Mouse (Mus musculus) forebrain, embryonic 12.5 days (tissue): ENCODE data around the gene Emc10. TPM values are rescaled to one million over a fixed set of nuclear protein-coding genes. Genes with fewer than 3 reads are reported as not detected.
A peak's percentile ranks its signal among the peaks of the same experiment; 100 is the strongest.

Experiments
- ATAC-seq: fragments of 200-750 bp; cut with Nextera tagmentation; 2 replicates; pipeline ENCODE4 v1.8.0; 2017; ENCODE audit warnings: moderate TSS enrichment; ENCODE audit not compliant: low FRiP score
- H3K27ac ChIP-seq: fragments of 300-500 bp; sonication (generic); 2 replicates; pipeline ENCODE4 v1.5.1; 2016; ENCODE audit warnings: mild to moderate bottlenecking
- H3K27me3 ChIP-seq: fragments of 300-500 bp; sonication (generic); 2 replicates; pipeline ENCODE4 v1.6.1; 2016; ENCODE audit warnings: mild to moderate bottlenecking
- H3K36me3 ChIP-seq: fragments of 300-500 bp; sonication (generic); replicated peaks from 2 replicates; pipeline ENCODE4 v1.6.1; 2016; ENCODE audit warnings: mild to moderate bottlenecking
- H3K4me1 ChIP-seq: fragments of 300-500 bp; sonication (generic); 2 replicates; pipeline ENCODE4 v1.6.1; 2016
- H3K4me2 ChIP-seq: fragments of 300-500 bp; sonication (generic); 2 replicates; pipeline ENCODE4 v1.6.1; 2016; ENCODE audit warnings: mild to moderate bottlenecking, moderate library complexity
- H3K4me3 ChIP-seq: fragments of 300-500 bp; sonication (generic); replicated peaks from 2 replicates; pipeline ENCODE4 v1.5.1; 2016; ENCODE audit warnings: mild to moderate bottlenecking
- H3K9ac ChIP-seq: fragments of 300-500 bp; sonication (generic); 2 replicates; pipeline ENCODE4 v1.6.1; 2016; ENCODE audit warnings: mild to moderate bottlenecking
- H3K9me3 ChIP-seq: fragments of 300-500 bp; sonication (generic); 2 replicates; pipeline ENCODE4 v1.6.1; 2016
- WGBS: fragments of 180-500 bp; shearing (Covaris S2); methylation state at CpG from one replicate; pipeline ENCODE4 v1.1.7; 2016; 5-methylcytosine and 5-hydroxymethylcytosine counted together
- polyA plus RNA-seq: library from polyadenylated mRNA; unstranded; fragments of >200 nt; fragmentation: Nextera tagmentation; extraction: Ambion mirVana; gene quantifications from 2 replicates; pipeline ENCODE4 v1.2.1, GENCODE M21; 2016

Gene Emc10
- polyA plus RNA-seq, 1 experiment from 2014 or later = 121 TPM

DNA sequence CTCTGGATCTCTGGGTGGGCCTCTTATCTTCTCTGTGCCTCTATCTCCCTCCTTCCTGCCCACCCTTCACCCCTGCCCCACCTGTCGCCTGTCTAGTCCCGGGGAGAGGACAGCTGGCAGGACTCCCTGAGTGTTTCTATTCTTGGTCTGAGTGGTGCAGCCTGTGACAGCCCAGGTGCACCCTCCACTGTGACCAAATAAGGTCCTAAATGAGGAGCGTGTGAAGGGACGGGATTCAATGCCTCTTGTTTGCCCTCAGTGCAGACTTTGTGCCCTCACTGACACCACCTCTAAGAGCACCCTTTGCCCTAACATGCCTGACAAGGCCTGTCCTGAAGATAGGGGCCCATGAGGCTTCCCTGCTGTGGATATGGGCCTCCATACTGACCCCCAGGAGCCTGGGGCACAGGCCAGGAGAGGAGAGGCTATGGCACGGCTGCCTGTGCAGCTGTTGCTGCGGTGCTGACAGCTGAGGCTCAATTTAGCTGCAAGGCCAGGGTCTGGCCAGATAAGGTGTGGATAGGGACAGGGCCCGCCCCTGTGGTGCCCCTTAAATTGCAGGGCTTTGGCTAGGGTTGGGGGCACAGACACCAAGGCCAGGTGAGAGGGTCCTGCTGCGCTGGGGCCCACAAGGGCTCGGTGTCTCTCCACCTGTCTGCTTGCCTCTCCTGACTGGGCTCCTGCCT, 23.2 kb downstream of the Emc10 start:
- Histone ChIP-seq H3K9ac (no peak overlapping the region), H3K27ac (0 out of 2 replicates have a peak overlapping the region, but pooled peaks have one; percentile 19), H3K27me3 (peaks cover 27% of the 10 kb centered on the region), H3K4me3 (no peak overlapping the region), H3K4me2 (no peak overlapping the region), H3K4me1 (peaks cover 46% of the 10 kb centered on the region), H3K9me3 (no peaks in the 10 kb centered on the region), H3K36me3 (no peaks in the 10 kb centered on the region)
- WGBS = 65% methylated on average over 9 of the region's 9 CpGs
- ATAC-seq = no peak

DNA sequence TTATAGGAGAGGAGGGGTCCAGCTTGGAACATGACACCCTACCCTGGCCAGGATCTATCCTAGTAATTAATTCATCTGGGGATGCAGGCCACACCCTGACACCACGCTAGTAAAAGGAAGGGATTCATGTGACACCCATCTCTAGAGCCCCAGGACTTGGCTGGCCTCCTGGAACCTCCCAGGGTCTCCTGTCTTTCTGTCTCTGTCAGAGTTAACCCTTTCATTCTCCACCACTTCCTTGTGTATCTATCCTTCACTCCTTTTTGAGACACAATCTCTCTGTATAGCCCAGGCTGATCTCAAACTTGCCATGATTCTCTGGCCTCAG, 23.8 kb downstream of the Emc10 start:
- Histone ChIP-seq H3K36me3 (no peaks in the 10 kb centered on the region), H3K4me2 (no peak overlapping the region), H3K4me3 (no peak overlapping the region), H3K9ac (no peak overlapping the region), H3K4me1 (peaks cover 48% of the 10 kb centered on the region), H3K27me3 (peaks cover 21% of the 10 kb centered on the region), H3K9me3 (no peaks in the 10 kb centered on the region), H3K27ac (no peak overlapping the region)
- ATAC-seq = no peak
- 29% methylated on average over 1 of the region's 1 CpGs for WGBS

DNA sequence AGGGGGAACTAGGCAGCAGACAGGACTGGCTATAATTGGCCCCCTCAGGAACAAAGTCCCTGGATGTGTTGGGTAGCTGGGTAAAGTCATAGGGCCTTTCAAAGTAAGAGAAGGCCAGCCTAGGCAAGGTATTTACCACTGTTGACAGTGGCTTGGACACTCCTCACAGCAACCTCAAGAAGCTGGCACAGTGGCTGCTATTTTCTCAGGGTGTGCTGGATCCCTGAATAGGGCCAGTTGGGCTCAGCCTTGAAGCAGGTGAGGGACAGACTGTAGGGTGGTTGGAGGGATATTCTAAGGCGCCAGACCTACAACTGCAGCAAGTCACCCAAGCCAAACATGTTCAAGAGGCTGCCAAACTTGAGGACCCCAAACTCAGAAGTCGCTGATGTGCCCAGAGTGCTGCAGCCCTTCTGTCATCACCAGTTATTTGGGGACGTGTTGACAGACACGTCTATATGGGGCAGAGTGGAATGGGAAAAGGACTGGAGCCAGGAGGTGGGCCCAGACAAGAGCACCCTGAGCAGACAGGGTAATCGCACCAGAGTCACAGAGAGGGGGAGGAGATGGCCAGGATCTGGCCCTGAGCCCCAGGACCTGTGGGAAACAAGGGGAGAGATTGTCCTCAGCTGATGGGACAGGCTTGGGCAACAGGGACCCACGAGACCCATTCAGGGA, 24.3 kb downstream of the Emc10 start:
- peaks cover 53% of the 10 kb centered on the region for H3K4me1 ChIP-seq
- H3K27ac ChIP-seq = no peak overlapping the region
- no peak overlapping the region for H3K4me2 ChIP-seq
- H3K4me3 ChIP-seq = no peak overlapping the region
- H3K36me3 ChIP-seq = no peaks in the 10 kb centered on the region
- H3K9me3 ChIP-seq = no peaks in the 10 kb centered on the region
- no peak overlapping the region for H3K9ac ChIP-seq
- 47% methylated on average over 6 of the region's 6 CpGs for WGBS
- peaks cover 18% of the 10 kb centered on the region for H3K27me3 ChIP-seq
- ATAC-seq = no peak

DNA sequence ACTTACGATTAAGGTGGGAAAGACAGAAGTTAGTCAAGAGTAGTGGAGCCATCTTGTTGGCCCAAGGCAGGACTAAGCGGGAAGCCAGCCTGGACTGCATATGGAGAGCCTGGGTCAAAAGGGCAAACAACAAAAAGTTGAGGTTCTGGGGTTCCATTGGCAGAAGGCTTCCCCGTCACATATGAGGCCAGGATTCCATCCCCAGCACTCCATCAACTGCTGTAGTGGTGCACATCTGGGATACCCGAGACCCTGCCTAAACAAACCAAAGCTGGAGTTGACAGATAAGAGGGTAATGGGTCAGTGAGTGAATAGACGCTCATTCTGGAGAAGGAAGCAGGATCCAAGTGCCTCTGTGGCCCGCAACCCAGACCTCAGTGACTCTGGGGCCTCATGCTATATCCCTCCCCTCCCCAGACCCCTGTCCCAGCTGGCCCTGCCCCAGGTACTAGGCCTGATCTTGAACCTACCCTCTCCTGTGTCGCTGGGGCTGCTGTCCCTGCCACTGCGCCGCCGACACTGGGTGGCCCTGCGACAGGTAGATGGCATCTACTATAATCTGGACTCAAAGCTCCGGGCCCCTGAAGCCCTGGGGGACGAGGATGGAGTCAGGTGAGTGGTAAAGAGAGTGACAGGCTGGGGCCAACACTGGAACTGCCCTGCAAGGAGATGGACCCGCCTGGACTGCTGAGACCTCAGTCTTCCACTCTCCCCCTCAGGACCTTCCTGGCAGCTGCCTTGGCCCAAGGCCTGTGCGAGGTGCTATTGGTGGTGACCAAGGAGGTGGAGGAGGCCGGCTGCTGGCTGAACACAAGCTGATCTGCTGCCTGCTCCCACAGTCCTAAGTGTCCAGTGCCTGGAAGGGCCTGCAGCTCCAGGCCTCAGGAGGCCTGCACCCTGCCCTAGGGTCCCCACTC, 25.4 kb downstream of the Emc10 start:
- no peak overlapping the region for H3K9ac ChIP-seq
- no peak overlapping the region for H3K4me2 ChIP-seq
- H3K9me3 ChIP-seq = no peaks in the 10 kb centered on the region
- H3K36me3 ChIP-seq = no peaks in the 10 kb centered on the region
- WGBS = 88% methylated on average over 16 of the region's 16 CpGs
- H3K4me3 ChIP-seq = no peak overlapping the region
- ATAC-seq = no peak
- H3K27me3 ChIP-seq = peaks cover 13% of the 10 kb centered on the region
- peaks cover 57% of the 10 kb centered on the region for H3K4me1 ChIP-seq
- no peak overlapping the region for H3K27ac ChIP-seq

DNA sequence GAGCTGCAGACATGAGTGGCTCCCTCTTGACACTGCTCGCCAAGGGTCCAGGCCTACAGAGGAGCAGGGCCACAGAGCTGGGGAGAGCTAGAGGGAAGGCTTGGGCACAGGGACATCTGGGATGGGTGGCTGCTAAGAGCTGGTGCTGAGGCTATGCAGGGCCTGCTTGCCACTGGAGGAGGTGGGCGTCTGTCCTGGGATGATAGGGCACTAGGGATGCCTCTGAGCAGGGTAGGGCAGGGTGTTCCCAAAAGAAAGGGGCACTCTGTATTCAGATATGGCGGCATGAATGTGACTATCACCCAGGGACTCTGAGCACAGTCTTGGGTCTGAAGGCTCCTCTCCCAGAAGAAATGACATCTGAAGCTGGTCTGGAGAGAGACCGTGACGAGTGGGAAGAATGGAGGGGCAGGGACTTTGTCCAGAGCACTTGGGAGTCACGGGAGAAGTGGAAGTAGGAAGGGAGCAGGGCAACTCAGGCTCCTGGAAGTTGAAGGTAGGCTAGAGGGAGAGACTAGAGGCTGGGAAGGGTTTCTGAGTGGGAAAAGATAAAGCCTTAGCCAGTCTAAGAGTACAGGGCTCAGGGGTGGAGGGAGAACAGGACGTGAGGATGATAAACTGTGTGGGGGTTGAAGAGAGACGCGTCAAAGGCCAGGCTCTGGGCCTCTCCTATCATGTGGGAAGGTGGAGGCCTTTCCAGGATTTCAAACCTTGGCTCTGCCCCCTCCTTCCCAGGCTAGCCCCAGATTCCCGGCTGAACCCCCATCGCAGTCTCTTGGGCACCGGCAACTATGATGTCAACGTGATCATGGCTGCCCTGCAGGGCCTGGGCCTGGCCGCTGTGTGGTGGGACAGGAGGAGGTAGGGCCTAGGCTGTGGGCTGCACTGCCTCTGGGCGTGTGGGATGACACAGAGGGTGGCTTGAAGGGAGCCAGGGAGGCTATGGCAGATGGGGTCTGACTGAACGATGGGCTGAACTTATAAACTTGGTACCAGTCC, 26.4 kb downstream of the Emc10 start:
- Histone ChIP-seq H3K9ac (no peak overlapping the region), H3K9me3 (no peaks in the 10 kb centered on the region), H3K36me3 (no peaks in the 10 kb centered on the region), H3K4me2 (no peak overlapping the region), H3K27ac (peak overlapping the region; percentile 92; the same call in 1 of the 2 replicates), H3K4me1 (peaks cover 57% of the 10 kb centered on the region), H3K27me3 (0 out of 2 replicates have a peak, but pooled peaks cover 7% of the 10 kb centered on the region), H3K4me3 (no peak overlapping the region; the same call in 1 of the 2 replicates)
- WGBS = 90% methylated on average over 16 of the region's 16 CpGs
- ATAC-seq = no peak

DNA sequence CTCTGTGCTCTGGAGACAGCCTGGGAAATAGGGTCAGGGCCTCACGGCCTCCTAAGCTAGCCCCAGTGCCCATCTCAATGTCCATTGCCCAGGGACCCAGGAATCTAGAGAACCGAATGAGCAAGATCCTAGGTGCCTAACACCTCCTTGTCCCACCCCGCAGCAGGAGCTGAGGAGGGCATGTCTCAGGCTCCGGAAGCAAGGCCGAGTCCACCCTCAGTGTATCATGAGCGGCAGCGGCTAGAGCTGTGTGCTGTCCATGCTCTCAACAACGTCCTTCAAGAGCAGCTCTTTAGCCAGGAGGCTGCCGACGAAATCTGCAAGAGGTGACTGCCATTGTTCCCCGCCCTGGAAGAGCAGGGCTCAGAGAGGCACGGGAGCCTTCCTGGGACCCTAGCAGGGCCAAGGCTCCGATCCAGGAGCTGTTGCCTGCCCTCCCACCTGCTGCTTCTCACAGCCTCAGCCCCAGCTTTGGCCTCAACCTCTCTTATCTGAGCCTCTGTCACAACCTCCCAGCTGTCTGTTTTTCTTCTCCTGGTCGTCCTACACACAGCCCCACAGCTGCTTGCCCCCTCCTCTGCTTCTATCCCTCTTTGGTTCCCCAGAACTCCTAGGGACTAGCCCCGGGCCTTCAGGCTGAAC, 27.6 kb downstream of the Emc10 start:
- Histone ChIP-seq H3K4me2 (peak overlapping the region; percentile 67), H3K27ac (peak overlapping the region; percentile 92), H3K4me1 (peaks cover 57% of the 10 kb centered on the region), H3K36me3 (peaks cover 5% of the 10 kb centered on the region), H3K9me3 (no peaks in the 10 kb centered on the region), H3K27me3 (0 out of 2 replicates have a peak, but pooled peaks cover 4% of the 10 kb centered on the region), H3K4me3 (peak overlapping the region; percentile 56), H3K9ac (peak overlapping the region; percentile 54)
- ATAC-seq = no peak
- WGBS = 58% methylated on average over 15 of the region's 15 CpGs

DNA sequence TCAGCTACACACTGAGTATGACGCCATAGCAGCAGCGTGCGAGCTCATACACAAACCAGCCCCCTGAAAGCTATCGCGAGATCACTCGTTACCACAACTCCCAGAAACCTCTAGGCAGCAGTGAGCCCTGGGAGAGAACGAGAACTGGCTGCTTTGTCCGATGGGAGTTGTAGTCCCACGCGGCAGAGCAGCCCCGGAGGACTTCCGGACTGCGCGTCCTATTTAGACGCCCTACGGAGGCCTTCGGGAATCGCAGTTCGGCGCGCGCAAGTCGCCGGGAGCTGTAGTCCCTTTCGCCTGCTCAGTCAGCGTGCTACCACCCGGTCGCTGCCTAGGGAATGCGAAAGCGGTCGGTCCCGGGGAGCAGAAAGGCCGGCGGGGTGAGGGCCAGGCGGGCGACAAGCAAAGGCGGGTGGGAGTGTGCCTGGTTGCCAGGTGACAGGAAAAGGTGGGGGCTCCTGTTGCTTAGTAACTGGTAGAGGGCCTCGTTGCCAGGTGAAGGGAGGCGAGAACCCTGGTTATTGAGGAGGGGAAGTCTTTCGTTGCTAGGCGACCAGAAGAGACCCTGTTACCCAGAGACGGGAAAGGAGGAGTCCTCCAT, 28.4 kb downstream of the Emc10 start, which contains the start of gene Josd2:
Josd2 (plus strand) TSS at position 170 of the 601 bp plus-strand sequence.
- H3K27ac ChIP-seq = peak within 1 kb of the TSS; percentile 92
- H3K4me1 ChIP-seq = peaks cover 56% of the 10 kb centered on the region
- ATAC-seq = peak; percentile 95
- H3K36me3 ChIP-seq = peaks cover 11% of the 10 kb centered on the region
- WGBS = under 1% methylated on average over 42 of the region's 42 CpGs
- H3K4me2 ChIP-seq = peak within 1 kb of the TSS; percentile 67
- H3K27me3 ChIP-seq = no peaks in the 10 kb centered on the region
- no peaks in the 10 kb centered on the region for H3K9me3 ChIP-seq
- peak within 1 kb of the TSS; percentile 54 for H3K9ac ChIP-seq
- H3K4me3 ChIP-seq = peak within 1 kb of the TSS; percentile 56

DNA sequence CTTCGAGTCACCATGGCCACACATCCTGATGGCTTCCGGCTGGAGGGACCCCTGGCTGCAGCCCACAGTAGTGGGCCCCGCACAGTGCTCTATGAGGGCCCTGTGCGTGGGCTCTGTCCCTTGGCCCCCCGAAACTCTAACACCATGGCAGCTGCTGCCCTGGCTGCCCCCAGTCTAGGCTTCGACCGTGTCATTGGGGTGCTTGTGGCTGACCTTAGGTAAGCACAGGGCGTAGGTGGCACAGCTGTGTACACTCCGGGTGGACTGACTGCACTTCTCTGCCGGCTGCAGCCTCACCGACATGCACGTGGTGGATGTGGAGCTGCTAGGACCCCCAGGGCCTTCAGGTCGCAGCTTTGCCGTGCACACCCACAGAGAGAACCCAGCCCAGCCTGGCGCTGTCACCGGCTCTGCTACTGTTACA, 29.4 kb downstream of the Emc10 start:
- Histone ChIP-seq H3K27me3 (peaks cover 9% of the 10 kb centered on the region; the same call in 1 of the 2 replicates), H3K4me3 (no peak overlapping the region), H3K27ac (peak overlapping the region; percentile 92), H3K9me3 (no peaks in the 10 kb centered on the region), H3K4me1 (peaks cover 59% of the 10 kb centered on the region), H3K36me3 (peaks cover 21% of the 10 kb centered on the region), H3K4me2 (peak overlapping the region; percentile 67; the same call in 1 of the 2 replicates), H3K9ac (no peak overlapping the region)
- 81% methylated on average over 16 of the region's 16 CpGs for WGBS
- ATAC-seq = no peak

DNA sequence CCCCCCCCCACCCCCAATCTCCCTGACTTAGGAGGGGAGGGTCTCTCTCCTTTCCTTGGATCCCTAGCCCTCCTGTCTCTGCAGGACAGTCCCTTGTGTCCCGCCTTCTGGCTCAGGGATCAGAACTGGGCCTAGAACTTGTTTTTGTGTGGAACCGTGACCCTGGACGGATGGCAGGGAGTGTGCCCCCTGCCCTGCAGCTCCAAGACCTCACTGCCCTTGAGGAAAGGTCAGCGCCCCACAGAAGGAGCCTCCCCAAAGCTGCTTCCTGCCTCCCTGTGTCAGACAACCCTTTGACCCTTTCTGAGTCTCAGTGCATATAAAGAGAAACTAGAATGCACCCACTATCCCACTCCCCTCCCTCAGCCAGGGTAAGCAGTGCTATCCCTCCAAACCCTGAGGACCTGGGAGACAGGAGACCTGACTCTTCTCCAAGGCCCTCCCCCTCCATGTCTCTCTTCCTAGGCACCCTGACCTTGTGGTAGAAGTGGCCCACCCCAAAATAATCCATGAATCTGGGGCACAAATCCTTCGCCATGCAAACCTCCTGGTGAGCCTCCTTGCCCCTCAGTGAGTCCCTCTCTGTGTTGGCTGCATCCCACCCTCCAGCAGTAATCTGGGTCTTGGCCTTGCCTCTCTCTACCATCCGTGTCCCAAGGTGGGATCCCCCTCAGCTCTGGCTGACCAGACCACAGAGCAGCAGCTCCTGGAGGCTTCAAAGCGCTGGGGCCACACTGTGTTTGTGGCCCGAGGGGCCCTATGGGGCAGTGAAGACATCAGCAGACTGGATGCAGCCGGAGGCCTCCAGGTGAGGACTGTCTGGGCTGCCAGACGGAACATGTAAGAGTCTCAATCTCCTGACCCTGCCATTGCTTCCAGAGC, 30.1 kb downstream of the Emc10 start:
- no peak overlapping the region for H3K4me2 ChIP-seq
- H3K9ac ChIP-seq = no peak overlapping the region
- ATAC-seq = no peak
- H3K9me3 ChIP-seq = no peaks in the 10 kb centered on the region
- 70% methylated on average over 10 of the region's 10 CpGs for WGBS
- peaks cover 27% of the 10 kb centered on the region for H3K36me3 ChIP-seq
- H3K27me3 ChIP-seq = peaks cover 16% of the 10 kb centered on the region
- H3K27ac ChIP-seq = 0 out of 2 replicates have a peak overlapping the region, but pooled peaks have one; percentile 50
- no peak overlapping the region for H3K4me3 ChIP-seq
- H3K4me1 ChIP-seq = peaks cover 60% of the 10 kb centered on the region

DNA sequence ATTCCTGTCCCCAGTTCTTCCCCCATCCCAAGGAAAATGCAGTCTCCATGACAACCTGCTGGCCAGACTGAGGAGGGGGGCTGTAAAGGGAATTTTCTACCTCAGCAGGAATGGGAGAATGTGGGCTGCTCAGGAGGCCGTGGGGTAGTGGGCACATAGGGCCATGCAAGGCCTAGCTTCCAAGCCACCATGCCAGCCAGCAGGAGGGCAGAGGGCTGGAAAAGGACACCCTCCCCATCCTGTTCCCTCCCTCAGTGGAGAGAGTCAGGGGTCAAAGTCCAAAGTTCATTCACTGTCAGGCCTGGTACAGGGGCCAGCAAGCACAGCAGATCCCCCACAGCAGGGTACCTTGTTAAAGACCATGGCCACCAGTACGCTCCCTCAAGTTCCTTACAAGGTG, 31.2 kb downstream of the Emc10 start, which contains the start of gene Aspdh:
Aspdh (plus strand) TSS at position 281 of the 400 bp plus-strand sequence.
- Histone ChIP-seq H3K9ac (peak within 1 kb of the TSS; percentile 33; the same call in 1 of the 2 replicates), H3K4me2 (peak within 1 kb of the TSS; percentile 19; the same call in 1 of the 2 replicates), H3K27me3 (peaks cover 25% of the 10 kb centered on the region), H3K36me3 (peaks cover 39% of the 10 kb centered on the region), H3K4me1 (peaks cover 60% of the 10 kb centered on the region), H3K27ac (peak within 1 kb of the TSS; percentile 80), H3K4me3 (no peak within 1 kb of the TSS), H3K9me3 (no peaks in the 10 kb centered on the region)
- WGBS = 55% methylated on average over 2 of the region's 2 CpGs
- ATAC-seq = no peak
